Mouse (Mus musculus): ENCODE data around the gene Erg28. TPM values are rescaled to one million over a fixed set of nuclear protein-coding genes. Genes with fewer than 3 reads are reported as not detected.

Gene Erg28
- polyA plus RNA-seq, 1 experiment from 2014 or later = 128 TPM

GRCm38 (mm10) chr12:85810959-85811358 lies 13.4 kb downstream of the Erg28 start:
- H3K9ac ChIP-seq = no peak overlapping the region
- H3K9me3 ChIP-seq = no peaks in the 10 kb centered on the region
- H3K27me3 ChIP-seq (replicated peaks) = no peaks in the 10 kb centered on the region
- ATAC-seq (ENCODE audit: insufficient read depth, low FRiP score, low read depth) = no peak
- no peaks in the 10 kb centered on the region for H3K4me1 ChIP-seq
- no peak overlapping the region for H3K4me3 ChIP-seq (replicated peaks)
- no peak overlapping the region for H3K4me2 ChIP-seq
- H3K36me3 ChIP-seq = peaks cover 9% of the 10 kb centered on the region; the same call in 1 of the 2 replicates
- no peak overlapping the region for H3K27ac ChIP-seq

DNA sequence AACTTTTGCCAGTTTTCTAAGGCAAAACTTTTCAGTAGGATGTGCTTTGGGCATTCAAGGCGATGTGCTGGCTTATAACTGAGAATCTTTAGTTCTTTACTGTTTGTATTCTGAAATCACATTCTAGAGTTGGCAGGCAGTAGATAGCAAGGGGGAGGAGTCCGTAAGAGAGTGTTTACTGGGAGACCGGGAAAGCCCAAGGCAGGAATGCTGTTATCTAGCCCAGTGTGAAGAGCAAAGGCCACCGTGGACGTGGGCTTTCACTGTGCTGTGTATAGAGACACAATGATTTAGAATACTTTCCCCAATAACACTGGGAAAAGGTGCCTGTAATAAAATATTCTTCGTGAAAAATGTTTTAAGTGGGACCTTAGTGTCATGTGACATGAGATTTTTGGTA lies 14.6 kb downstream of the Erg28 start:
- Histone ChIP-seq H3K27ac (no peak overlapping the region), H3K9ac (no peak overlapping the region), H3K4me1 (no peaks in the 10 kb centered on the region), H3K36me3 (peaks cover 9% of the 10 kb centered on the region; the same call in 1 of the 2 replicates), H3K4me3 (replicated peaks) (no peak overlapping the region), H3K4me2 (no peak overlapping the region), H3K27me3 (replicated peaks) (no peaks in the 10 kb centered on the region), H3K9me3 (no peaks in the 10 kb centered on the region)
- peak; percentile 56; the same call in 1 of the 2 replicates for ATAC-seq (ENCODE audit: insufficient read depth, low FRiP score, low read depth)
- WGBS = 19% methylated on average over 6 of the region's 6 CpGs

- no peaks in the 10 kb centered on the region for H3K27me3 ChIP-seq (replicated peaks)
- H3K36me3 ChIP-seq = no peaks in the 10 kb centered on the region
- H3K4me2 ChIP-seq = no peak overlapping the region
- WGBS = 46% methylated on average over 9 of the region's 9 CpGs
- H3K9ac ChIP-seq = no peak overlapping the region
- H3K9me3 ChIP-seq = no peaks in the 10 kb centered on the region
- H3K4me1 ChIP-seq = no peaks in the 10 kb centered on the region
- no peak for ATAC-seq (ENCODE audit: insufficient read depth, low FRiP score, low read depth)
- no peak overlapping the region for H3K27ac ChIP-seq
- no peak overlapping the region for H3K4me3 ChIP-seq (replicated peaks)
Measured at GRCm38 (mm10) chr12:85800031-85800430, 24.3 kb downstream of the Erg28 start.

DNA sequence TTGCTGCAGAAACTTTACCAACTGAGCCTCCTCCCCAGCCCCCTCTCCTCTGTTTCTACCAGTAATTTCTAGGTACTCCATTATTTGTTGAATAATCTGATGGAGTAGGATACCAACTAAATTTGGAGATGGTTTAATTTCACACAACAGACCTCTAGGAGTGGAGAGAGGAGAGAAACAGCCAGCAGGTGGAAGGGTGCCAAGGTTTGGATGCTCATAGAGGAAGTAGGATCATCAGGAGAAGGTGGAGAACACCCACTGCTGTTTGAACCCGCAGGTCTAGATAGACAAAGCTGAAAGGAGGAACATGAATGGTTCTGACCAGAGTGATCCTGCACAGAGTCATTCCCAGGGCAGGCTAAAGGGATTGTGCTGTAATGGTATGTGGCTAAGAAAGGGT lies 28.8 kb downstream of the Erg28 start:
- Histone ChIP-seq H3K9ac (no peak overlapping the region), H3K4me1 (no peaks in the 10 kb centered on the region), H3K27ac (no peak overlapping the region), H3K27me3 (replicated peaks) (no peaks in the 10 kb centered on the region), H3K4me2 (no peak overlapping the region), H3K36me3 (no peaks in the 10 kb centered on the region), H3K4me3 (replicated peaks) (no peak overlapping the region), H3K9me3 (no peaks in the 10 kb centered on the region)
- 68% methylated on average over 1 of the region's 1 CpGs for WGBS
- ATAC-seq (ENCODE audit: insufficient read depth, low FRiP score, low read depth) = no peak

GRCm38 (mm10) chr12:85794094-85794493 lies 30.3 kb downstream of the Erg28 start:
- no peak overlapping the region for H3K4me3 ChIP-seq (replicated peaks)
- 76% methylated on average over 2 of the region's 2 CpGs for WGBS
- no peak for ATAC-seq (ENCODE audit: insufficient read depth, low FRiP score, low read depth)

DNA sequence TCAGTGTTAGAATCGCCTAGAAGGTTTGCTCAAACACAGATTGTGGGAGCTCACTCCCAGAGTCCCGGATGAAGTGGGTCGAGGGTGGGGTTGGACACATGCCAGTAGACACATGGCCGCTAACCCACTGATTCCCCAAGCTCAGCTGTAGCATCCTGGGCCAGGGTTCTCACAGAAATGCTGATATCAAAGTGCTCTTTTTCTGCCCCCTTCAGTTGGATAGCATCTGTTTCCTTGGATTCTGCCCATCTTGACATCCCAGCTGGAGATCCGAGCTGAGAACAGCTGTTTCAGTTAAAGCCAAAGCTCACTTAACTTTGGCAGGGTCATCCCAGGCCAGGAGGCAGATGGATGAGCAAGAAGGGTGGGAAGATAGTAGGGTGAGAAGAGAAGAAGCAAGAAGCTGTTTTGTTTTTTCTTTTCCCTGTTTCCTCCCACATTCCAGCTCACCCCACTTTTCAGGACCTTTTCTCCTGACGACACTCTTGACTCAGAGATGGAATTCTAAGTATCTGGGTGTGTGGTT lies 31.5 kb downstream of the Erg28 start:
- Histone ChIP-seq H3K27me3 (replicated peaks) (no peaks in the 10 kb centered on the region), H3K4me2 (no peak overlapping the region), H3K9me3 (no peaks in the 10 kb centered on the region), H3K9ac (no peak overlapping the region), H3K4me1 (no peaks in the 10 kb centered on the region), H3K27ac (no peak overlapping the region), H3K36me3 (no peaks in the 10 kb centered on the region), H3K4me3 (replicated peaks) (no peak overlapping the region)
- WGBS = 40% methylated on average over 6 of the region's 6 CpGs
- no peak for ATAC-seq (ENCODE audit: insufficient read depth, low FRiP score, low read depth)

More at GRCm38 (mm10) chr12:85794094-85794493, 30.3 kb downstream of the Erg28 start:
- Histone ChIP-seq H3K4me1 (no peaks in the 10 kb centered on the region), H3K4me2 (no peak overlapping the region), H3K27ac (no peak overlapping the region), H3K27me3 (replicated peaks) (no peaks in the 10 kb centered on the region), H3K9ac (no peak overlapping the region), H3K36me3 (no peaks in the 10 kb centered on the region), H3K9me3 (no peaks in the 10 kb centered on the region)

- H3K4me2 ChIP-seq = no peak overlapping the region
- no peak overlapping the region for H3K9ac ChIP-seq
- H3K9me3 ChIP-seq = no peaks in the 10 kb centered on the region
- no peaks in the 10 kb centered on the region for H3K36me3 ChIP-seq
- H3K27me3 ChIP-seq (replicated peaks) = no peaks in the 10 kb centered on the region
- H3K4me3 ChIP-seq (replicated peaks) = no peak overlapping the region
- WGBS = 81% methylated on average over 4 of the region's 4 CpGs
- H3K4me1 ChIP-seq = no peaks in the 10 kb centered on the region
- H3K27ac ChIP-seq = no peak overlapping the region
- ATAC-seq (ENCODE audit: insufficient read depth, low FRiP score, low read depth) = no peak
Measured at GRCm38 (mm10) chr12:85792158-85792557, 32.2 kb downstream of the Erg28 start.

GRCm38 (mm10) chr12:85784916-85785815 lies 39.2 kb downstream of the Erg28 start:
- Histone ChIP-seq H3K36me3 (no peaks in the 10 kb centered on the region), H3K27ac (no peak overlapping the region), H3K4me3 (replicated peaks) (no peak overlapping the region), H3K4me1 (no peaks in the 10 kb centered on the region), H3K4me2 (no peak overlapping the region), H3K9me3 (no peaks in the 10 kb centered on the region), H3K9ac (no peak overlapping the region), H3K27me3 (replicated peaks) (no peaks in the 10 kb centered on the region)
- ATAC-seq (ENCODE audit: insufficient read depth, low FRiP score, low read depth) = peak; percentile 39; the same call in 1 of the 2 replicates
- WGBS = 63% methylated on average over 19 of the region's 19 CpGs

- no peaks in the 10 kb centered on the region for H3K4me1 ChIP-seq
- no peaks in the 10 kb centered on the region for H3K36me3 ChIP-seq
- no peak overlapping the region for H3K27ac ChIP-seq
- no peak overlapping the region for H3K4me2 ChIP-seq
- no peak for ATAC-seq (ENCODE audit: insufficient read depth, low FRiP score, low read depth)
- 86% methylated on average over 3 of the region's 3 CpGs for WGBS
- H3K27me3 ChIP-seq (replicated peaks) = no peaks in the 10 kb centered on the region
- no peaks in the 10 kb centered on the region for H3K9me3 ChIP-seq
- H3K9ac ChIP-seq = no peak overlapping the region
- H3K4me3 ChIP-seq (replicated peaks) = no peak overlapping the region
Measured at GRCm38 (mm10) chr12:85781606-85782005, 42.7 kb downstream of the Erg28 start.

DNA sequence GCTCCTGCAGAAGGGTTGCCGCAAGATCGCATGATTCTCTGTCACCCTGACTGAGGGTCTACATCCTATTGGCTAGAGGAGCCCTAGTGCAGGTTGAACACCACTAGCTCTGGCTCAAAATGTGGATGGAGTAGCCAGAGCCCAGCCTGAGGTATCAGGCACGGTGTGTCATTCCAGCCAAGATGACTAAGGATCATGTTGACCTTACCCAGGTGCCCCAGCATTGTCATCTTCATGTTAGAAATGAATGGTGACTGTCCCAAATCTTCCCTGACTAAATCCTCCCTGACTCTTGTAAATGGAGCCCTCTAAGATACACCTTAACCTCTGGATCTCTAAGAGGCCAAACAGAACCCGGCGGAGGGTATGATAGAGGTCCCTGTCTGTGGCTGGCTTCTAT lies 44.6 kb downstream of the Erg28 start:
- no peaks in the 10 kb centered on the region for H3K9me3 ChIP-seq
- ATAC-seq (ENCODE audit: insufficient read depth, low FRiP score, low read depth) = no peak
- WGBS = 89% methylated on average over 5 of the region's 5 CpGs
- H3K27ac ChIP-seq = no peak overlapping the region
- H3K4me1 ChIP-seq = no peaks in the 10 kb centered on the region
- no peaks in the 10 kb centered on the region for H3K27me3 ChIP-seq (replicated peaks)
- no peak overlapping the region for H3K9ac ChIP-seq
- H3K36me3 ChIP-seq = no peaks in the 10 kb centered on the region
- H3K4me3 ChIP-seq (replicated peaks) = no peak overlapping the region
- no peak overlapping the region for H3K4me2 ChIP-seq

GRCm38 (mm10) chr12:85778962-85779361 lies 45.4 kb downstream of the Erg28 start:
- Histone ChIP-seq H3K4me1 (no peaks in the 10 kb centered on the region), H3K4me2 (no peak overlapping the region), H3K36me3 (no peaks in the 10 kb centered on the region), H3K9me3 (no peaks in the 10 kb centered on the region), H3K27me3 (replicated peaks) (no peaks in the 10 kb centered on the region), H3K9ac (no peak overlapping the region), H3K4me3 (replicated peaks) (no peak overlapping the region), H3K27ac (no peak overlapping the region)
- WGBS = 55% methylated on average over 3 of the region's 3 CpGs
- no peak for ATAC-seq (ENCODE audit: insufficient read depth, low FRiP score, low read depth)

DNA sequence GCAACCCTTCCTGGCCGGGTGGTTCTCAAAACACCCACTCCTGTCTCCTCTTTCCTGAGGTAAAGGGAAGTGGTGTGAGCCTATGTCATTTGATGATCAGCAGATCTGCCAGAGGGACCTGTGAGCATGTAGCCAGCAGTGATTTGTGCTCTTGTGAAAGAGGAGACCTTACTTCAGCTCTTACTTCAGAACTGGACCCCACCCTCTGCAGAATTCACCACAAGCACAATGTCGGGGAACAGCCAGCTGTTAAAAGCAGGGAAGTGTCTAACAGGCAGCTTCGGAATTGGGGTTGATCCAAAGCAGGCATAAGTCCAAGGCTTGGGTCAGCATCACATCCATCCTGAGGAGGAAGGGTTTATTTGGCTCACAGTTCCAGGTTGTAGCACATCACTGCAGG lies 53.0 kb downstream of the Erg28 start:
- WGBS = 44% methylated on average over 3 of the region's 3 CpGs
- no peaks in the 10 kb centered on the region for H3K27me3 ChIP-seq (replicated peaks)
- no peak for ATAC-seq (ENCODE audit: insufficient read depth, low FRiP score, low read depth)
- H3K9ac ChIP-seq = no peak overlapping the region
- H3K4me2 ChIP-seq = no peak overlapping the region
- H3K4me1 ChIP-seq = no peaks in the 10 kb centered on the region
- no peak overlapping the region for H3K4me3 ChIP-seq (replicated peaks)
- H3K27ac ChIP-seq = no peak overlapping the region
- no peaks in the 10 kb centered on the region for H3K36me3 ChIP-seq
- no peaks in the 10 kb centered on the region for H3K9me3 ChIP-seq
